Mouse (Mus musculus): ENCODE data around the gene Lipc. TPM values are rescaled to one million over a fixed set of nuclear protein-coding genes. Genes with fewer than 3 reads are reported as not detected.

Gene Lipc
- total RNA-seq (2021): under 1 TPM in 1 of 2 experiments, not detected in 1; 0.69 TPM
- polyA plus RNA-seq (2012; rRNA removed): 0.12 TPM in 1 of 2 replicates, not detected in the other
- long read RNA-seq: 0 reads

GRCm38 (mm10) chr9:70952126-70952525 lies at the start of gene Lipc:
Gene Lipc, minus strand, starts transcription at chr9:70952226.
- no peak for DNase-seq

GRCm38 (mm10) chr9:70999161-70999560 lies 47.1 kb upstream of the Lipc start:
- no peak for DNase-seq

GRCm38 (mm10) chr9:70998719-70999118 lies 46.7 kb upstream of the Lipc start:
- peak; percentile 79 for DNase-seq

- DNase-seq: no peak
Measured at GRCm38 (mm10) chr9:70993326-70993725, 41.3 kb upstream of the Lipc start.

- DNase-seq: no peak
Measured at GRCm38 (mm10) chr9:70991401-70991800, 39.4 kb upstream of the Lipc start.

GRCm38 (mm10) chr9:70987210-70987609 lies 35.2 kb upstream of the Lipc start:
- no peak for DNase-seq

GRCm38 (mm10) chr9:70982991-70983480 lies 31.0 kb upstream of the Lipc start:
- no peak for DNase-seq

GRCm38 (mm10) chr9:70981721-70982120 lies 29.7 kb upstream of the Lipc start:
- no peak for DNase-seq

- no peak for DNase-seq
Measured at GRCm38 (mm10) chr9:70979641-70980040, 27.6 kb upstream of the Lipc start.

- no peak for DNase-seq
Measured at GRCm38 (mm10) chr9:70979171-70979570, 27.1 kb upstream of the Lipc start.

GRCm38 (mm10) chr9:70977392-70977791 lies 25.4 kb upstream of the Lipc start:
- DNase-seq: peak; percentile 30

GRCm38 (mm10) chr9:70975921-70976320 lies 23.9 kb upstream of the Lipc start:
- no peak for DNase-seq

GRCm38 (mm10) chr9:70973286-70973685 lies 21.3 kb upstream of the Lipc start:
- no peak for DNase-seq

- no peak for DNase-seq
Measured at GRCm38 (mm10) chr9:70969244-70969643, 17.2 kb upstream of the Lipc start.

GRCm38 (mm10) chr9:70965999-70966994 lies 14.3 kb upstream of the Lipc start:
- peak; percentile 10 for DNase-seq

GRCm38 (mm10) chr9:70965422-70965821 lies 13.4 kb upstream of the Lipc start:
- no peak for DNase-seq

GRCm38 (mm10) chr9:70965011-70965410 lies 13.0 kb upstream of the Lipc start:
- no peak for DNase-seq

GRCm38 (mm10) chr9:70963461-70963891 lies 11.4 kb upstream of the Lipc start:
- DNase-seq: no peak

- DNase-seq: no peak
Measured at GRCm38 (mm10) chr9:70962781-70963455, 10.9 kb upstream of the Lipc start.

- no peak for DNase-seq
Measured at GRCm38 (mm10) chr9:70960301-70960700, 8.3 kb upstream of the Lipc start.

GRCm38 (mm10) chr9:70959866-70960265 lies 7.8 kb upstream of the Lipc start:
- DNase-seq: no peak

- DNase-seq: no peak
Measured at GRCm38 (mm10) chr9:70959447-70959846, 7.4 kb upstream of the Lipc start.

GRCm38 (mm10) chr9:70958381-70958780 lies 6.4 kb upstream of the Lipc start:
- DNase-seq: no peak

Data from adrenal gland, adult 2 months (tissue).